Mouse (Mus musculus) kidney, adult 2 months (tissue): ENCODE measurements around the gene Serbp1.

Experiments
- CTCF ChIP-seq: fragments of 200-500 bp; conservative IDR thresholded peaks from 2 replicates; pipeline ENCODE4 v1.5.1; 2011; ENCODE audit warnings: low read depth, mild to moderate bottlenecking, control low read depth, low read length, moderate library complexity, mixed read lengths; ENCODE audit not compliant: insufficient read depth, insufficient read length
- POLR2A ChIP-seq: fragments of 200-500 bp; IDR thresholded peaks from one replicate; pipeline ENCODE4 v1.6.1; 2011; ENCODE audit warnings: low read depth, low read length, control low read depth

DNA sequence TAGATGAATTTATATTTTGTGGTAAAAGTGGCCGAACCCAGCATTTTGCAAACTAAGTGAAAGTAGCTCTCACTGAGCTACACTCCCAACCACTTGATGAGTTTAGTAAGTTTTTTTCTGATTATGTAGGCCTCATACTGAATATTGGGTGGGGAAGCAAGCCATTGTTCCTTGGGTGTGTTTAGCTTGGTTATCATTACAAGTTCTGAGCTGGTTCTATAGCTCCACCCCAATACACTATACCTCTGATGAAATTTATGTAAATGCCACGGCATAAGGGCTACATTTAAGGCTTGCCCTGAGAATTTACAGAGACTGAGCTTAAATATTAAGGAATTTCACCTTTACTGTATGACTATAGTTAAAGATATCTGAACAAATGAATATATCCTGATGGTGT, 31.5 kb downstream of the Serbp1 start:
- TF ChIP-seq CTCF (no peak), POLR2A (no peak)
